Mouse (Mus musculus): ENCODE measurements around the gene Ankrd28.
"Not testable (repeated sequence)": the region's sequence is repeated elsewhere in the genome, so short reads cannot be mapped to it uniquely, and the experiment has no call there.

Ankrd28 gene

DNA sequence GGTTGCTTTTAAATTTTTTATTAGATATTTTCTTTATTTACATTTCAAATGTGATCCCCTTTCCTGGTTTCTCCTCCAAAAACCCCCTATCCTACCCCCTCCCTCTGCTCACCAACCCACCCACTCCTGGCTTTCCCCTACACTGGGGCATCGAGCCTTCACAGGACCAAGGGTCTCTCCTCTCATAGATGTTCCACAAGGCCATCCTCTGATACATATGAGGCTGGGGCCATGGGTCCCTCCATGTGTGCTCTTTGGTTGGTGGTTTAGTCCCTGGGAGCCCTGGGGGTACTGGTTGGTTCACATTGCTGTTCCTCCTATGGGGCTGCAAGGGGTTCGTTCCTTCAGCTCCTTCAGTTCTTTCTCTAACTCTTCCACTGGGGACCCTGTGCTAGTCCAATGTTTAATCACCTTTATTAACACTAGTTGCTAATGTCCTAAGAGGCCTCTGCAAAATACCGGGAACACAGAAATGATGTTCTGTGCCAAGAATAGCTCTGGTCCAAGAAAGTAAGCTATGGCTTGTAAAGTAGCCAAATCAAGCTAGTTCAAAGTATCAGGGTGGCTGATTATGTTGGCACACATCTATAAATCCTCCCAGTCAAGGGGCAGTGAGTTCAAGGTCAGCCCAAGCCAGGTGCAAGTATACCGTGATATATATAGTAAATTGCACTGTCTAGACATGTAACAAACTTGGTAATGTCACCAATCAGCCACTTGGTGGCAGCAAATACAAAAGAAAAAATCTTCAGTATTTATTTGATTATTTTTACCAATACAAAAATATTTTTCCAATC lies 36.3 kb downstream of the Ankrd28 start:
- DNase-seq (ENCODE audit: low spot score): peak; percentile 62

DNA sequence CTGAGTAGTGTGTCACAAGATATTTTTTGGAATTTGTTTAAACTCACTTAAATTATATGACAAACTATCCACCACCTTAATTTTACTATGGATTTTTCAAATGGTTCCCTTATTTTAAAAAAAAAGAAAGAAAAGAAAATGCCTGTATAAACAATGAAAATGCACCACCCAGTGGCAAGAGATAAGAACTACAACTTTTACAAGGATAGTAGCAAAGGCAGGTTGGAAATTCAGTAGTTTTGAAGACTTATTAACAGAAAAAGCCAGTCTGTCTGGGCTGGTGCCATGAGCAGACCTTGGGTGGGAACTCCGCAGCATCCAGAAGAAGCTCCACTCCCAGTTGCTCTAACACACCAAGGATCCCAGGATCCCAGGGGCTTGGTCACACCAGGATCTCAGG lies 39.7 kb downstream of the Ankrd28 start:
- peak; percentile 70 for DNase-seq (ENCODE audit: low spot score)

DNA sequence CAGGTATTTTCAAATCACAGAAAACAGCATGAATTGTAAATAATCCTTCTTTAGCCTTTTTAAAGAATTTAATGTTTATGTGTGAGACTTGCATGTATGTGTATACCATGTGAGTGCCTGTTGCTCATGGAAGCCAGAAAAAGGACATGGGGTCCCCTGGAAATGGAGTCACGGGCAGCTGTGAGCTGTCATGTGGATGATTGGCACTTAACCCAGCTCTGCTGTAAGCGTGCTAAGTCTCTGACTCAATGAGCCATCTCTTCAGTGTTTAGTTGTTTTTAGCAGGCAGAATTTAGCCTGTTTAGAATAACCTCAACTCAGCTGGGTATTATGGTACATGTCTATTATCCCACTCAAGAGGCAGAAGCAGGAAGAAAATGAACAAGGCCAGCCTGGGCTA lies 43.5 kb downstream of the Ankrd28 start:
- no peak for DNase-seq (ENCODE audit: low spot score)

GRCm38 (mm10) chr14:31785681-31786080 lies 44.8 kb downstream of the Ankrd28 start:
- no peak for DNase-seq (ENCODE audit: low spot score)

- no peak for DNase-seq (ENCODE audit: low spot score)
These were observed 45.5 kb downstream of the Ankrd28 start for GRCm38 (mm10) chr14:31784975-31785374.

- DNase-seq (ENCODE audit: low spot score): peak; percentile 56
These were observed 49.0 kb downstream of the Ankrd28 start for GRCm38 (mm10) chr14:31781309-31782049.

- peak; percentile 28 for DNase-seq (ENCODE audit: low spot score)
These were observed 49.8 kb downstream of the Ankrd28 start for GRCm38 (mm10) chr14:31780412-31781233.

- DNase-seq (ENCODE audit: low spot score): no peak
These were observed 56.9 kb downstream of the Ankrd28 start for GRCm38 (mm10) chr14:31773518-31773917.

DNA sequence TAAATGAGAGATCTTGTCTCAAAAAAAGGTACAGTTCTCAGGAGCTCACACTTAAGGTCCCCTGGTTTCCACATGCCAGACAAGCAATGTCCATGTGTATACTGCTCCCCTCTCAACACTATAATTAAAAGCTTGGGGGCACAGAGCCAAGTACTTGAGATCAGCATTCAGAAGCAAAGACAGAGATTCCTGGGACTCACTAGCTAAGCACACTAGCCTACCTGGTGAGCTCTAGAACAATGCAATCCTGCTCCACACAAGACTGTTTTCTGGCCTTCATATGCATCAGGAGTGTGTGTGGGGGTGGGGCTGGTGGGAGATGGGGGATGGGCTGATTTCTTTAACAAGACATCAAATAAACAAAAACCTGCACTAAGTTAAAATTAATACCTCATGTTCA lies 58.2 kb downstream of the Ankrd28 start:
- DNase-seq (ENCODE audit: low spot score): peak; percentile 24

GRCm38 (mm10) chr14:31768531-31768930 lies 61.9 kb downstream of the Ankrd28 start:
- DNase-seq (ENCODE audit: low spot score): peak; percentile 51

GRCm38 (mm10) chr14:31764083-31764482 lies 66.4 kb downstream of the Ankrd28 start:
- no peak for DNase-seq (ENCODE audit: low spot score)

GRCm38 (mm10) chr14:31761727-31762126 lies 68.7 kb downstream of the Ankrd28 start:
- no peak for DNase-seq (ENCODE audit: low spot score)

GRCm38 (mm10) chr14:31759195-31759594 lies 71.3 kb downstream of the Ankrd28 start:
- no peak for DNase-seq (ENCODE audit: low spot score)

- DNase-seq (ENCODE audit: low spot score): not testable (repeated sequence)
These were observed 72.0 kb downstream of the Ankrd28 start for GRCm38 (mm10) chr14:31758410-31758809.

- DNase-seq (ENCODE audit: low spot score): peak; percentile 10
These were observed 82.1 kb downstream of the Ankrd28 start for GRCm38 (mm10) chr14:31748239-31748873.

DNA sequence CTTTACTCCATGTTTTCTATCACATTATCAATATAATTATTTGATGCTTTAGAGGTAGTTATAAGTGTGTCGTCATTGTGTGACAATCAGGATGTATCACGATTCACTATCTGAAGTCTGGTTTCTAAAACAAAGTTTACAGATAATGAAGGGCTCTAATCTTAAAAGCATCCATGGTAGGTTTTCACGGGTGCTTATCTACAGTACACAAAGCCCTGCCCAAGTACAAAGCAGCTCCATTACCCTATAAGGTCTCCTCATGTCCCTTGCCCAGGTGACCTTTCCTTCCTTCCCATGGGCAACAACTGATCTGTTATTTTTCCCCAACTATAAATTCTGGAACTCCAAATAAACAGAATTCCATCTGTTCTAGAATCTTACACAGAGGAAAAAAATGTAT lies 87.9 kb downstream of the Ankrd28 start:
- no peak for DNase-seq (ENCODE audit: low spot score)

- no peak for DNase-seq (ENCODE audit: low spot score)
These were observed 95.6 kb downstream of the Ankrd28 start for GRCm38 (mm10) chr14:31734811-31735210.

DNA sequence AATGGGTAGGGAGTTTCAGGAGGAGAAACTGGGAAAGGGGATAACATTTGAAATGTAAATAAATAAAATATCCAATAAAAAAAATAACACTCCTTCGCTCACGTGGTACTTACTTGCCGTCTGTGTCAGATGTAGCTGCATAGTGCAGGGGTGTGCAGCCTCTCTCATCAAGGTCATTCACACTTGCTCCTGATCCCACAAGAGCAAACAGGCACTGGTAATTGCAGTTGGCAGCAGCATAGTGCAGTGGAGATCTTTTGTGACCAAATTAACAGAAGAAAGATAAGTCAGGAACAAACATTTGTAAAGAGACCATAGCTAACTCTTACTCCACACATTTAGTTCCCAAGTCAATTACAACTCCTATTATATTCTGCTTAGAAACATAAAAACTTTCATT lies 102.9 kb downstream of the Ankrd28 start:
- no peak for DNase-seq (ENCODE audit: low spot score)

DNA sequence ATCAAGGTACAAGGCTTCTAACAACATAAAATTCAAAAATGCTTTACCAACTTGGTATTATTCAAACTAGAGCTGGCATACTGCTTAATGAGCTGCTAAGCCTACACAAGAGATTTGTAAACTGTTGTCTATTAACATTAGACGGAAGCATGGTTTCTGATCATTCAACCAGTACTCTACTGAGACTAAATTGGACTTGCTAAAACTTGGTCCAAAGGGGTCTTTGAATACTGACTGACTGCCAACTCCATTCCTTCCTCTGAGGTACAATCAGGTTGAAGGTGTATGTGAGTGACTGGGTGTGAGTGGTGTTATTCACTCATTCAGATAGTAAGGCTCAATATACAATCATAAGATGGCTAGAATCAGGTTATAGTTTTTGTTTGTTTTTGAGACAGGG lies 107.7 kb downstream of the Ankrd28 start:
- no peak for DNase-seq (ENCODE audit: low spot score)

DNA sequence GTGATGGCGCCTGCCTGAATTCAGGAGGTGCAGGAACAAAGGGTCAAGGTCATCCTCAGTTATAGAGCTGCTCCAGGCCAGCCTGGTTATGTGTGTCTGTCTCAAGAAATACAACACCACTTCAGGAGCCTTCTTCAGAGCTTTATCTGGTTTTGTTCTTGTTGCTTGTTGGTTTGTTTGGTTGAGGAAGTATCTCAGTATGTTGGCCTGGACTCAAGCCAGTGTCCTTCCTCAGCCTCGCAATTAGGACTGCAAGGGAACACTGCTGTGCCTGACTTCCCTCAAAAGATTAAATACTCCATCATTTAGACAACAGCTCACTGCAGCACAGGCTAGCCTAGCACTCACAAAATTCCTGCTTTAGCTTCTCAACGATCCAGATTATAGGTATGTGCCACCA lies 109.2 kb downstream of the Ankrd28 start:
- DNase-seq (ENCODE audit: low spot score): no peak

- no peak for DNase-seq (ENCODE audit: low spot score)
These were observed 112.1 kb downstream of the Ankrd28 start for GRCm38 (mm10) chr14:31718332-31718731.

DNA sequence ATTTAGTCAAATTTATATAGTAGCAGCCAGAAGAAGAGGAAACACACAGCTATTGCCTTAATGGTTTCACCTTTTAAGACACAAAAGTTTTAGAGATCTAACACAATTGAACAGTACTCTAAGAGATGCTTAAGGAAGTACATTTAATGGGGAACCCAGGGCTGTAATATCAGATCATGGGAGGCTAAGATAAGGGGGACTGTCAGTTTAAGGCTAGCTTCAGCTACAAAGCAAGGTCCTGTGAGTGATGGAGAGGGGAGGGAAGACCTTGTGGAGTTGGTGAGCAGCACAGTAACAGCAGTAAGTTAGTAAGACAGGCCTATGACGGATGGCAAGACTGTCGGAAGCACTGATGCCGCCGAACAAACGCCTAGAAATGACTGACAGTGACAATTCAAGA lies 113.1 kb downstream of the Ankrd28 start:
- no peak for DNase-seq (ENCODE audit: low spot score)
